Mouse (Mus musculus) testis, adult 2 months (tissue): Measurements from ENCODE around the gene Gm45062. TPM values are rescaled to one million over a fixed set of nuclear protein-coding genes. Genes with fewer than 3 reads are reported as not detected.

Source experiments
- H3K27ac ChIP-seq: fragments of 200-500 bp; 2 replicates; pipeline ENCODE4 v1.5.1; 2012; ENCODE audit warnings: low read depth, low read length; ENCODE audit not compliant: control insufficient read depth, insufficient read depth
- H3K27me3 ChIP-seq: fragments of 200-500 bp; 2 replicates; pipeline ENCODE4 v1.6.1; 2012; ENCODE audit warnings: mild to moderate bottlenecking, low read length, moderate library complexity; ENCODE audit not compliant: control insufficient read depth, insufficient read depth
- H3K36me3 ChIP-seq: fragments of 200-500 bp; 2 replicates; pipeline ENCODE4 v1.6.1; 2012; ENCODE audit warnings: mild to moderate bottlenecking, low read length; ENCODE audit not compliant: control insufficient read depth, insufficient read depth
- H3K4me1 ChIP-seq: fragments of 200-500 bp; 2 replicates; pipeline ENCODE4 v1.6.1; 2012; ENCODE audit warnings: low read length; ENCODE audit not compliant: control insufficient read depth, insufficient read depth
- H3K4me3 ChIP-seq: fragments of 200-500 bp; 2 replicates; pipeline ENCODE4 v1.5.1; 2012; ENCODE audit warnings: low read depth, mild to moderate bottlenecking, low read length, moderate library complexity, mixed read lengths; ENCODE audit not compliant: control insufficient read depth
- CTCF ChIP-seq: fragments of 200-500 bp; IDR thresholded peaks from 2 replicates; pipeline ENCODE4 v1.5.1; 2012; ENCODE audit warnings: low read depth, mild to moderate bottlenecking, inconsistent platforms, low read length, moderate library complexity; ENCODE audit not compliant: control insufficient read depth, insufficient read depth, insufficient replicate concordance
- POLR2A ChIP-seq: fragments of 200-500 bp; IDR thresholded peaks from 2 replicates; pipeline ENCODE4 v1.6.1; 2012; ENCODE audit warnings: low read depth, mild to moderate bottlenecking, inconsistent platforms, low read length, moderate library complexity; ENCODE audit not compliant: control insufficient read depth
- polyA plus RNA-seq: library from polyadenylated mRNA; depleted of rRNA; stranded (reverse); fragments of >200 nt; gene quantifications from 2 replicates; pipeline ENCODE4 v1.2.3, GENCODE M21; 2012

Gm45062 gene
- polyA plus RNA-seq, 1 experiment, result 4.6 TPM

DNA sequence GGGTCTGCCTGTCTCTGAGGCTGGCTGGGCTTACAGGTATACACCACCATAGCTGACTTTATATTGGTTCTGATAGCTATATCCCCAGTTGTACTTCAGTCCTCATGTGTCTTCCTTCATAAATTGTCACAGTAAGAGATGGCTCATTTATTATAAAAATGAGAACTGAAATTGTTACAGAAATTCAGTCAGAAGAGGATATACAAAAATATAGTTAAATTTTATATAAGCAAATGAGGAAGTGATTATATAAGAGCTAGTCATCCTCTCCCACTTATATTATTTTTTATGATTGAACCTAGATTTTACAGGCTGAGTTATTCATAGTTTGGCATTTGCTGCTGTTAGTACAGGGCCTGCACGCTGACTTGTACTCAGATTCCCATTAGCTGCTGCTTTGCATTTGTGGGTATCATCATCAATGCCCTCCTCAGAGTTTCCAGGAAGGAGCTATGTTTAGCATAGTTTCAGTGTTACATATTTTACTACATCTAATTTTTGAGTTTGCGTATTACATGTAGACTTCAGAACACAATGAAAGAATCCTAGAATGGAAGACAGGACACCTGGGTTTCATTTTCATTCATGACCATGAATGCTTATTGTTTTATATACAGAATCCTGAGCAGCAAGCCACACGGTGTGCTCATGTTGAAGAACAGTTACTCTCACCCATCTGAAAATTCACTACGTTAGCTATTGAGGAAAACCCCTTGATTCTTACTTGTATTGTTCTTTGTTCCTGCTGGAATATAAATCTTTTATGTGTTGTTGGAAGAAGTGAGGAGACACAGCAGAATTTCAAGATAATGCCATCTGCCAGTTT lies 29.7 kb downstream of the Gm45062 start:
- TF ChIP-seq POLR2A (no peak), CTCF (no peak)
- no peak overlapping the region for H3K4me3 ChIP-seq
- H3K27me3 ChIP-seq, result no peaks in the 10 kb centered on the region
- no peak overlapping the region for H3K27ac ChIP-seq
- no peaks in the 10 kb centered on the region for H3K36me3 ChIP-seq
- H3K4me1 ChIP-seq, result no peaks in the 10 kb centered on the region

DNA sequence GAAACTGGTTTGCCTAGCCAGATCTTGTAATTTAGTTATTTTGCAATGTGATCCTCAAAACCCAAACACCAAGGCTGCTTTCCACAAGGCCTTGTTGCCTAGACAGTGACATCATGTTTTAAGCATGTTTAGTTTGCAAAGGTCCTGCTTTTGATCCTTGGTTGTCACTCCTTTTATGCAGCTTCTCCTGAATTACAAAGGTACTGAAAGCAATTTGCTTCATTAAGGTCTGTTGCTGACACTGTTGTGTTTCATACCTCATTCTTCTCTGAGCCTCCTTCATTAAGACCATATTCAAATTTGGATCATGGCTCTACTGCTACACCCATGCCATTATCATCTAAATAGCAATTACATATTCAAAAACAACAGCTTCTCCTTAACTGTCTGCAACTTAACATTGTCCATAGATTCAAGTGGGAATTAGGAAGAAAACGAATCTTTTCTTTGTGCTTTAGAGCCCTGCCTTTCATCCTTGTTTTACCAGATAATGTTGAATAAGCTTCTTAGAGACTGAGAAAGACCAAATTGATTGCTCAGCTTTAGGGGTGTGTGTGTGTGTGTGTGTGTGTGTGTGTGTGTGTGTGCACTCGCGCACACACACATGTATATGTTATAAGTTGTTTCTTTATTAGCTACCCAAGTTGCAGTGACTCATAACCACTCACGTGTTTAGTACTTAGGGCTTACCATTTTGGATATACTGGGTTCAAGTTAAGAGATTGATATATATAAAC lies 35.0 kb downstream of the Gm45062 start:
- no peaks in the 10 kb centered on the region for H3K27me3 ChIP-seq
- TF ChIP-seq POLR2A, result no peak
- no peak for TF ChIP-seq CTCF
- no peaks in the 10 kb centered on the region for H3K36me3 ChIP-seq
- no peaks in the 10 kb centered on the region for H3K4me1 ChIP-seq
- H3K27ac ChIP-seq, result no peak overlapping the region
- H3K4me3 ChIP-seq, result no peak overlapping the region

DNA sequence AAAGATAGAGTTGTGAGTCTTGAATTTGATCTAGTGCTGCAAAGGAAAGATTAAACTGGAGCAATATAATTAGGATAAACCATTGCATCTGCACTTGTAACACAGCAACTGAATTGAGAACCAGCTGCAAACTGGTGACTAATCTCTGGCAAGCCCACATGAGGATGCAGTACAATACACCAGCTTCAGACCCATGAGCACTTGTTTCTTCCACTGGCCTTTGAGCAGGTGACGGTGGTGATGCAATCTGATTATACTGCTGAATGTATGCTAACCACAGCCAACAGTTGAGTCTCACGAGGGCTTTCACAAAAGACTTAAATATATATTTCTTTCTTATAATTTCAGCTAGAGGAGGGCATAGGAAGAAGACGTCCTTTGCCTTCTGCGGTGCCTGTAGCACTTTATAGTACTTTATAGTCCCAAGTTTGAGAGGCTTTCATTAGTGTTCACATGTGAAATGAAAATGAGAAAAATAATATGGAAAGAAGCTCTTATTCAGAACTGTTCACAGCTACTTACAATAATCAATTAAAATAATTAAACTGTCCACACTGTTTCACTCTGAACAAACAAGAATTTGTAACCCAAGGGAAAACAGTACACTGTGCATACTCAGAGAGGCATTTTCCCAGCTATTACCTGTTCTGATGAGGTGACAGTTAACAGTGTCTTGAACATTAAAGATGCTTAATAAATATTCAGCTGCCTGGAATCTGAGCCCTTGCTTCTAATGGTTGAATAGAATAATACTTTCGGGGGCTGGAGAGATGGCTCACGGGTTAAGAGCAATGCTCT lies 40.0 kb downstream of the Gm45062 start:
- Histone ChIP-seq H3K36me3 (no peaks in the 10 kb centered on the region), H3K27ac (no peak overlapping the region), H3K4me1 (no peaks in the 10 kb centered on the region), H3K4me3 (no peak overlapping the region), H3K27me3 (no peaks in the 10 kb centered on the region)
- no peak for TF ChIP-seq CTCF
- no peak for TF ChIP-seq POLR2A

DNA sequence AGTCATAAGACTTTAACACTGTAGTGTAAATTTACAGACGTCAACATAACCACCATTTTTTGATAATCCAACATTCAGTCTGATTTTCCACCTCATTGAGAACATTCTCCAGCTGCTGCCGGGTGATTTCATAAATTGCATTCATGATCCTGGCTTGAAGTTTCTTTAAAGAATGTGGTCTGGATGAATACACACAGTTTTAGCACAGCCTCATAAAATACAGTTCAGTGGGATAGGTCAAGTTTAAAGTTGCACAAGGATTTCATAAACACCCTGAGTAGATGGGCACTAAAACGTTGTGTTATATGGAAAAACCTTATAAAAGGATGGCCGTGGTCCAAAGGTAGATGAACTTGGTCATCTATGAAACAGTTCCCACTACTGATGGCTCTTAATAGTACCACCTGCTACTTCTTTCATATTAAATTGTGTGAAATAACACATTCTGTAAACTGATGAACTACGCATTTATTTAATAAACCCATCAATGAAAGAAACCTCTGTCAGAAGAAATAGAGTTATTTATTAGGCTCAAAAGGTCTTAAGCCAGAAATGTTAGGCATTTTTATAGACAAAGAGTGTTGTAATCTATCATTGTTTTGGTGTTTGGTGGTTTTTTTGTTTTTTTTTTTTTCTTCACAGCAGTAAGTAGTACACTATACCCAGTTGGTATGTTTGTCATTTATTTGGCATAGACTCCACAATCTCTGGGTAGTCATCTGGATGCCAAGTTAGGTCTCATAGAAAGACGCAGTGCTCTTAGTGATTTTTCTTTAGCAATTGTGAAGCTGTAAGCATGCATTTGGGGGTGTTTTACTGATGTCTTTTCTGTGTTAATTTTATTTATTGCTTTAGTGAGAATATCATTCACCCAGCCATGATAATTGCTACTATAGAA lies 48.9 kb downstream of the Gm45062 start:
- H3K36me3 ChIP-seq, result no peaks in the 10 kb centered on the region
- no peak for TF ChIP-seq POLR2A
- TF ChIP-seq CTCF, result no peak
- no peaks in the 10 kb centered on the region for H3K4me1 ChIP-seq
- H3K4me3 ChIP-seq, result no peak overlapping the region
- no peaks in the 10 kb centered on the region for H3K27me3 ChIP-seq
- H3K27ac ChIP-seq, result no peak overlapping the region

DNA sequence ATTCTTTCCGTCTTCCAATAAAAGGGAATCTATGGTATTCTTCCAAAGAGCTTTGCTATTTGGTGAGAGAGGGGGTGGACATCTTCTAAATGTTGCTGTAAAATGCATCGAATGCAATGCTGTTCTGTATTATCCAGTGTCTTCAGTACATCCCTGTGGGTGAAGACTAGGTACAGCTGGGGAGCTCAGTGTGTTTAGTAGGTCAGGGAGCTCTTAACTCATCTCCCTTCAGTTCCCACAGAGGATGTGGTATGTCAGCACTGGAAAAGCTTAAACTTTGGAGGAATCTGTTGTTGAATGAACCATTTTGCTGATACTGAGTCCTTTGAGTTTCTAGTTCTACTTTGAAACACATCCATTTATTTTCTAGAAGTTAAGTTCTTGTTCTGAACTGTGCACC lies 53.3 kb downstream of the Gm45062 start:
- H3K27me3 ChIP-seq, result no peaks in the 10 kb centered on the region
- no peak overlapping the region for H3K27ac ChIP-seq
- TF ChIP-seq POLR2A, result no peak
- TF ChIP-seq CTCF, result no peak
- no peak overlapping the region for H3K4me3 ChIP-seq
- no peaks in the 10 kb centered on the region for H3K4me1 ChIP-seq
- no peaks in the 10 kb centered on the region for H3K36me3 ChIP-seq

DNA sequence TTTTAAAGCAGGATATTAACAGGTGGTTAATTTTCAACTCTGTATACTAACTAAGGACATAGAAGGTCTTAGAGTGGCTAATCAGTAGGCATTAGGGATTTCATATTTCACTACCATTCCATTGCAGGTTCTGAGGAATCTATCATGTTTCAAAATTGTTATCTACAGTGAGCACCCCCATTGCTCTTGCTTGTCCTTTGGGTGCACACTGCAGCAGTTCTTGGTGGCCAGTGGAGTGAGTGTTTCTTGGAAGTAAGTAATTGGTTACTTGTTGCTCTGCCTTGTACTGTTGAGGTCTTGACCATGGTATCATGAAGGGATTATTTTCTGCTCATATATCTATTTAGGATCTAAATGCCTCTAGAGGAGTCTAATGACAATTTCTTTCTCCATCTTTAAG lies 57.0 kb downstream of the Gm45062 start:
- no peaks in the 10 kb centered on the region for H3K36me3 ChIP-seq
- H3K4me3 ChIP-seq, result no peak overlapping the region
- TF ChIP-seq CTCF, result no peak
- TF ChIP-seq POLR2A, result no peak
- no peaks in the 10 kb centered on the region for H3K27me3 ChIP-seq
- H3K4me1 ChIP-seq, result no peaks in the 10 kb centered on the region
- H3K27ac ChIP-seq, result no peak overlapping the region
